Mouse (Mus musculus): ENCODE measurements around the gene Elp5. TPM values are rescaled to one million over a fixed set of nuclear protein-coding genes. Genes with fewer than 3 reads are reported as not detected.
"Not testable (repeated sequence)": the region's sequence is repeated elsewhere in the genome, so short reads cannot be mapped to it uniquely, and the experiment has no call there.

Elp5 gene
- total RNA-seq, 2 experiments from 2014 or later: 77.5 to 78.4 TPM

GRCm38 (mm10) chr11:69933066-69933465 is 49.3 kb downstream of the Elp5 start:
- DNase-seq: no peak

DNA sequence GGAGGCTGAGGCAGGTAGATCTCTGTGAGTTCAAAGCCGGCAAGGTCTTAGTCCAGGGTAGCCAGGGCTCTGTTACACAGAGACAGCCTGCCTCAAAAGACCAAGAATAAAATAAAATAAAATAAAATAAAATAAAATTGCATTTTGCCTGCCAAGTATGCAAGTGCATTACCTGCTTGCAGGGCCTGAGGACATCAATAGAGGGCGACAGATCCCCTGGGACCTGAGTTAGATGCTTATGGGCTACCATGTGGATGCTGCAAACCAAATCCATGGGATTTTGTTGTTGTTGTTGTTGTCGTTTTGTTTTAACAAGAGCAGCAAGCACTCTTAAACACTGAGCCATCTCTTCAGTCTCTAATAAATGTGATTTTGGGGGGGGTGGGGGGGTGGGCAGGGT is 50.1 kb downstream of the Elp5 start:
- no peak for DNase-seq

- no peak for DNase-seq
Measured at GRCm38 (mm10) chr11:69931769-69932168, 50.5 kb downstream of the Elp5 start.

- DNase-seq: no peak
Measured at GRCm38 (mm10) chr11:69930967-69931537, 51.3 kb downstream of the Elp5 start.

DNA sequence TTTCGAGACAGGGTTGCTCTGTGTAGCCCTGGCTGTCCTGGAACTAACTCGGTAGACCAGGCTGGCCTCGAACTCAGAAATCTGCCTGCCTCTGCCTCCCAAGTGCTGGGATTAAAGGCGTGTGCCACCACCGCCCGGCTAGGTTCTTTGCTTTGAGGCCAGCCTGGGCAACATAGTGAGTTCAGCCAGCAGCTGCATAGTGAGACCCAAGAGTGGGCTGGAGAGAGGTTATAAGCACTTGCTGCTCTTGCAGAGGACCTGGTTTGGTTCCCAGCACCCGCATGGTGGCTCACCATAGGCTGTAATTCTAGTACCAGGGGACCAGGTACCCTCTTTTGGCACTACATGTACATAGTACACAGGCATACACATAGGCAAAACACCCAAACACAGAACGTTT is 52.1 kb downstream of the Elp5 start:
- not testable (repeated sequence) for DNase-seq

DNA sequence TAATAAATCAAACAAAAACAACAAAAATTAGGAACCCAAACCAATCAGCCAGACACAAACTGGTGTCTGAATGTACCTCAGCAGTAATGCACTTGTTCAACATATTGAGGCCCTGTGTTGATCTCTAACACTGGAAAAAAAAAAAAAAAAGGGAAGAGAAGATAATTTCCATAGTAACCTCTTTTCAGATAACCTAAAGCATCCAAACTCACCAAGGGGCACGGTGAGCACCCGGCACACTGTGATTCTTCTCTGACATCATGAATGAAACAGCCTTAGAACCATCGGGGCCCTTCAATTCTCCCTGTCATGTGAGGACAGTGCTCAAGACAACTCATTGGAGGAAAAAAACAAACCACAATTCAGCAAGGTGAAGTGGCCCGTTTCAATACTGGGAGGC is 52.6 kb downstream of the Elp5 start:
- DNase-seq: no peak

DNA sequence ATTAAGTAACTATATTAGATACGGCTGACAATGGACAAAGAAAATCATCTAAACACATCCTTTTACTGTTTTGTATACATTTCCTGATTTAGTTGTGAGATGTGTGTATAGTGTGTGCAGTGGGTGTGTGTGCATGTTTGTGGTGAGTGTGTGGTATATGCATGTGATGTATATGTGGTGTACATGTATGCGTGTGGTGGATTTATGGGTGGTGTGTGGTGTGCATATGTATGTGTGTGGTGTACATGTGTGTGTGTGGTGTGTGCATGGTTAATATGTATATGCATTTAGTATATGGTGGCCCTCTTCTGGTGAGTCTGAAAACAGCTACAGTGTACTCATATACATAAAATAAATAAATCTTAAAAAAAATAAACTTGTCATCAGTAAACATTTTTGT is 54.8 kb downstream of the Elp5 start:
- no peak for DNase-seq

GRCm38 (mm10) chr11:69922796-69923195 is 59.5 kb downstream of the Elp5 start:
- DNase-seq: no peak

DNA sequence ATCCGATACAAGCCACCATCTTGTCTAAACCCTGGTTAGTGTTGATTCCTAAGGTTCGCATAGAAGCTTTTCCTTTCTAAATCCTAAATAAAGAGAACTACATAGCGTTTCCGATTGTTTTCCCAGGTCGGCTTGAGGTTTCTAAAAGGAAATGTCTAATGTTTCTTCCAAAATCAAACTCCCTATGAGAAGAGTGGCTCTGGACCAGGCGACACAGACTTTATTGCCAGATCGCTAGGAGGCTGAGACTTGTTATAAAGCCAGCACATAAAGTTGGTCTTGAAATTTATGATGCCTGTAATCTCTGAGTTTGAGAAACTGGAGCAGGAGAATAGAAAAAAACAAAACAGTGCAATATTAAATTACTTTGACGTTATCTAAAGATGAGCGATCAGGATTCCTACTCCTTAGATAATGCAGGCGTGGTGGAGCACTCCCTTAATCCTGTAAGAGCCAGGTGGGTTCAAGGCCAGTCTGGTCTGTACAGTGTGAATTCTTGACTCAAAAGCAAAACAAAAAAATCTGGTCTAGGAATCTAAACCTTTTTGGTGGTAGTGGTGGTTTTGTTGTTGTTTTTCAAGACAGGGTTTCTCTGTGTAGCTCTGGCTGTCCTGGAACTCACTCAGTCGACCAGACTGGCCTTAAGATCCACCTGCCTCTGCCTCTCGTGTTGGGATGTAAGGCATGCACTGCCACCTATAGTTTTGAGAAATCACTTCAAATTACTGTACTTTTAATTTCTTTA is 60.1 kb downstream of the Elp5 start:
- no peak for DNase-seq

GRCm38 (mm10) chr11:69921114-69922011 is 61.0 kb downstream of the Elp5 start, which contains the start of gene Eif5a:
Eif5a (minus strand) TSS chr11:69921958.
- DNase-seq: peak; percentile 100

DNA sequence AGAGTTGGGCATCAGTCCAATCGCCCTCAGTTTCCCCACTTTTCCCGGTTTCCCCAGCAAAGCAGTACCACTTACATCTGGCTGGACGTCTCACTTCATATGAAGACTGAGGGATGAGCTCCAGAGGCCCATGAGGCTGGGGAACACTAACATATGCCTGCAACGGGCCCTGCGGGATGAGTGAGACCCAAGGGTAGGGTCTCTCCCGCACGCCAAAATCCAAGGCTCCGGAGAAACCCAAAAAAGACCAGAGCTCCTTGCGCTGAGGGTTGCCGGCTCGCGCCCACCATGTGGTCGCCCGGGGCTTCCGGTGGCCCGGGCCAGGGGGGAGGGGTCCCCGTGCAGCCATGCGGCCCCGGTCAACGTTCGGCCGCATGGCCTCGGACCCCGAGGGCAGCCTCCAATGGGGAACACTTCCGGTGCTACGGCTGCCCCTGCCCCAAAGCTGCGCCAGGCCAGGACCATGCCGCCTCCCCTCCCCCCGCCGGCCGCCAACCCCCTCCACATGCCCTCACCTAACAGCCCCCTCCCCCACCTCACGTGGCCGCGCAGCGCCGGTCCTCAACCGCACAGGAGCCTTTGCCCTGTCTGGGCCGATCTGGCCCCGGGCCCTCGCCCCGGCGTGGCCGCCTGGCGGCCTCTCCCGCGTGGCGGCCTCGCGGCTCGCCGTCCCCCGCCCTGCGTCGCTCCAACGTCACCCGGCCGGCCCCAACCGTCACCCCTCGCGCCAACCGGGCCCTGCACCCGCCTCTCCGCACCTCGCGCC is 61.9 kb downstream of the Elp5 start:
- DNase-seq: peak; percentile 23 to 40

DNA sequence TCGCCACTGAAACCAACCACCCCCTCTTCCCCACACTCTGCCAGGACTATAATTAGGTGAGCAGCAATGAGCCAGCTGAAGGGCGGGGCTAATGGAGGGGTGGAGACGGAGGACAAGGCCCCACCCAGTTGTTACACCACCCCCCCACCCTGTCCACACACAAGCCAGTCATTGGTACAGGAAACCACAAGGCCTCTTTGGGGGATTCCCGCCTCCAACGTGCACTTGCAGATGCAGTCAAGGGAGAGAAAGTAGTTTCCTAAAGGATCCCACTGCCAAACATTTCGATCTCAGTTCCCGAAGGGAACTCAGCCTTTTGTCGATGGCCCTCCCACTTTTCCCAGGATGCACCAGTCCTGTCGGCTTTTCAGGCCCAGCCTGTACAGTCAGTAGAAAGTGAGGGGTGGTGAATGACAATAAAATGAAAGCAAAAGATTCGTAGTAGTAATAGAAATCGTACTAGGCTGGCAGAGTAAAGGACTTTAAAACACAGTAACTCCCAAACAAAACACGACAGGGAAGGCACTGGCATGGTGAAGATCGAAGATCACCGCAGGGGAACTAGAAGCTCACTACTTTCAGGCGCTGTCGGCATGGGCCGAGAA is 62.6 kb downstream of the Elp5 start:
- peak; percentile 40 to 46 for DNase-seq

GRCm38 (mm10) chr11:69919053-69919452 is 63.3 kb downstream of the Elp5 start:
- no peak for DNase-seq

Small RNA genes lying within 50 kb of the gene (microRNA-seq; reads per million reads assigned to microRNA genes)
- gene Gm44349 (0 to 0.42 reads per million in 2 experiments), gene Mir324 (7,636 to 12,018 reads per million in 2 experiments)

Other genes starting within 250 kb of the Elp5 start
- gene Polr2a, start 223.9 kb downstream of the Elp5 start, total RNA-seq (2021): 10 to 100 TPM; 61.2 to 61.3 TPM
- gene Slc35g3, start 220.5 kb downstream of the Elp5 start, total RNA-seq (2021): not detected
- 100 to 1,000 TPM; 116 to 126 TPM for gene Zbtb4, start 216.6 kb downstream of the Elp5 start, total RNA-seq (2021)
- gene Chrnb1, start 186.6 kb downstream of the Elp5 start, total RNA-seq (2021): 1 to 10 TPM in 1 of 2 experiments, under 1 TPM in 1; 0.72 to 1.3 TPM
- 10 to 100 TPM; 29.2 to 31.6 TPM for gene Fgf11, start 180.7 kb downstream of the Elp5 start, total RNA-seq (2021)
- gene Tmem102, start 176.9 kb downstream of the Elp5 start, total RNA-seq (2021): under 1 TPM in 1 of 2 experiments, not detected in 1; 0.17 TPM
- not detected for gene Gm39566, start 167.2 kb downstream of the Elp5 start, total RNA-seq (2021)
- not detected for gene Spem2, start 164.1 kb downstream of the Elp5 start, total RNA-seq (2021)
- under 1 TPM; 0.57 to 0.63 TPM for gene Spem1, start 160.3 kb downstream of the Elp5 start, total RNA-seq (2021)
- 100 to 1,000 TPM; 192 to 206 TPM for gene Nlgn2, start 144.7 kb downstream of the Elp5 start, total RNA-seq (2021)
- gene Tmem256, start 144.0 kb downstream of the Elp5 start, total RNA-seq (2021): 100 to 1,000 TPM; 109 to 128 TPM
- gene Plscr3, start 136.1 kb downstream of the Elp5 start, total RNA-seq (2021): 10 to 100 TPM; 16.3 to 16.6 TPM
- gene Tnk1, start 123.8 kb downstream of the Elp5 start, total RNA-seq (2021): under 1 TPM in 1 of 2 experiments, not detected in 1; 0.18 TPM
- not detected for gene Tmem95, start 104.5 kb downstream of the Elp5 start, total RNA-seq (2021)
- 1 to 10 TPM; 1.1 TPM for gene Kctd11, start 101.1 kb downstream of the Elp5 start, total RNA-seq (2021)
- gene Acap1, start 87.0 kb downstream of the Elp5 start, total RNA-seq (2021): not detected
- gene 2810408A11Rik, start 81.5 kb downstream of the Elp5 start, total RNA-seq (2021): under 1 TPM; 0.46 to 0.95 TPM
- 100 to 1,000 TPM; 117 to 118 TPM for gene Neurl4, start 81.4 kb downstream of the Elp5 start, total RNA-seq (2021)
- 10 to 100 TPM; 31.9 to 38.2 TPM for gene Gps2, start 68.6 kb downstream of the Elp5 start, total RNA-seq (2021)
- gene Eif5a, start 60.6 kb downstream of the Elp5 start, total RNA-seq (2021): 100 to 1,000 TPM; 416 to 445 TPM
- gene Ybx2, start 46.7 kb downstream of the Elp5 start, total RNA-seq (2021): 10 to 100 TPM; 10.9 to 11.1 TPM
- 1 to 10 TPM; 1.8 TPM for gene Slc2a4, start 34.3 kb downstream of the Elp5 start, total RNA-seq (2021)
- gene Cldn7, start 17.7 kb downstream of the Elp5 start, total RNA-seq (2021): not detected
- 100 to 1,000 TPM; 113 to 116 TPM for gene Ctdnep1, start 1.4 kb downstream of the Elp5 start, total RNA-seq (2021)
- gene Gabarap, start 8.6 kb upstream of the Elp5 start, total RNA-seq (2021): 100 to 1,000 TPM; 232 to 236 TPM
- 10 to 100 TPM; 45.4 to 47.4 TPM for gene Phf23, start 13.3 kb upstream of the Elp5 start, total RNA-seq (2021)
- gene Dvl2, start 18.1 kb upstream of the Elp5 start, total RNA-seq (2021): 10 to 100 TPM; 36.8 to 41.7 TPM
- gene Acadvl, start 32.9 kb upstream of the Elp5 start, total RNA-seq (2021): 10 to 100 TPM; 54.9 to 58.6 TPM
- gene Dlg4, start 34.4 kb upstream of the Elp5 start, total RNA-seq (2021): 100 to 1,000 TPM; 888 to 914 TPM
- gene Asgr1, start 71.6 kb upstream of the Elp5 start, total RNA-seq (2021): 1 to 10 TPM in 1 of 2 experiments, not detected in 1; 1.2 TPM
- gene Asgr2, start 110.1 kb upstream of the Elp5 start, total RNA-seq (2021): not detected
- under 1 TPM; 0.45 to 0.68 TPM for gene Mgl2, start 147.8 kb upstream of the Elp5 start, total RNA-seq (2021)
- 1 to 10 TPM in 1 of 2 experiments, under 1 TPM in 1; 1.00 to 1.8 TPM for gene Clec10a, start 173.7 kb upstream of the Elp5 start, total RNA-seq (2021)
- 10 to 100 TPM; 30.5 to 34.6 TPM for gene Slc16a11, start 230.2 kb upstream of the Elp5 start, total RNA-seq (2021)
- gene Slc16a13, start 238.5 kb upstream of the Elp5 start, total RNA-seq (2021): 1 to 10 TPM; 6.9 to 9.4 TPM
- gene Bcl6b, start 247.3 kb upstream of the Elp5 start, total RNA-seq (2021): 1 to 10 TPM; 1.1 to 1.3 TPM

Measured in layer of hippocampus, postnatal 36 days (tissue).